Mouse (Mus musculus) cortical plate, adult 2 months (tissue): ENCODE results near the gene Gata2.

ENCODE experiments used
- CTCF ChIP-seq: fragments of 200-500 bp; IDR thresholded peaks from 2 replicates; pipeline ENCODE4 v1.5.1; 2011; ENCODE audit warnings: mild to moderate bottlenecking, control low read depth, low read length; ENCODE audit not compliant: insufficient read depth; ENCODE audit errors: extremely low read depth
- POLR2A ChIP-seq: fragments of 200-500 bp; IDR thresholded peaks from 2 replicates; pipeline ENCODE4 v1.6.1; 2011; ENCODE audit warnings: mild to moderate bottlenecking, low read length, control low read depth; ENCODE audit not compliant: insufficient read depth; ENCODE audit errors: extremely low read depth

DNA sequence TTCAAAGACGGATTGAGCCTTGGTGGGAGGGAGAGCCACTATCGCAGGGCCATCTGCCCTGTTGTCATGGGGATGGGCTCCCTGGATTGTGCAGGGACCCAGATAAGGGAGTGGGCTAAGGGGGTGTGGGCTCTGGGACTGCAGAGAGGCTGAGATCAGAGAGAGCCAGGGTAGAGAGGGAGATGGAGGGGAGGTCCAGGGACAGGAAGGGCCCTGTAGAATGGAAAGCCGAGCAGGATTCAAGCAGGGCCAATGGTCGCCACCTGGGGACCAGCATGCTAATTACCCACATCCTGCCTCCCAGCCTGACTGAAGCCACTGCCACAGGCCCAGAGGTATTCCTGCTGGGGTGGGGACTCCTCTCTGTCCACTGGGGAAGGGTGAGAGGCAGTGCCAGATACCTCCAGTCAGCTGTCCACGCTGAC is 32.9 kb downstream of the Gata2 start:
- TF ChIP-seq CTCF (no peak), POLR2A (no peak)
